Mouse (Mus musculus): ENCODE results near the gene Fam118b. TPM values are rescaled to one million over a fixed set of nuclear protein-coding genes. Genes with fewer than 3 reads are reported as not detected.

Fam118b gene
- polyA plus RNA-seq (2015; fragmentation: Nextera tagmentation; extraction: Ambion mirVana) = 54.2 and 58.2 TPM in 2 replicates

DNA sequence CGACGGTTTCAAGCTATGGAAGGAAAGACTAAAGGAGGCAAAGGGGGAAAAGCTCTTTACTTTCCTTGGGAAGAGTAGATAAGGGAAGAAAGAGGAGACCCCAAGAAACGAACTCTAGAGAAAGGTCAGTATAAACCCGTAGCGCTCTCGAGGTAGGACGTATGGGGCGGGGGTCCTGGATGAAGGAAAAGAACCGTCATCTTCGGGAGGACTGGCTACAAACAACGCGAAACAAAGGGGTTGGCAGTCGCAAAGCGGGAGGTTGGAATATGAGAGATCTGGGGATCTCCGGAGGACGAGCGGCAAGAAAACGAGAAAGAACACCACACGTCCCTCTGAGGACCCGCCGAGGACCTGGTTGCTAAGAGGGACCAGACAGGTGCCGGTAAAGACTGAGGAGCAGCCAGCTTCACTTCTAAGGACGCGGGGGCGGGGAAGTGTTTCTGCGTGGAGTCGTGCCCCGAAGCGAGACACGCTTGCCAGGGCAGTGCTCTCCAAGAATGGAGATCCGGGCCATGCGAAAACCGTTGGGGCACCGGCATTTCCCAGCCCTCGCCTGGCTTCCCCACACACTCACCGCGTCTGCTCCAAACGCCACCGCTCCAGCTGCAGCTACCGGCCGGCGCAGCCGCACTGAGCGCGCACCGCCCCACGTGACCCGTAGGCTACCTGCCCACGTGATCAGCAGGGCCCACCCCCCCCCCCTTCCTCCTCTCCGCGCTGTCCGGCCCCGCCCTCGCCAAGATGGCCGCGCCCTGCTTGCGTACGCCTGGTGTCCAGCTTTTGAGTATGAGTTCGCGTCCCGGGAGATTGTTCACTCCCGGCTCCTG is at the start of gene Fam118b, which contains the start of gene Rpusd4:
TSS of gene Fam118b (minus strand) at position 660 of the 830 bp plus-strand sequence.
TSS of gene Rpusd4 (plus strand) at position 720 of the 830 bp plus-strand sequence.
- H3K4me1 ChIP-seq = peaks cover 19% of the 10 kb centered on the region
- H3K9ac ChIP-seq = peak within 1 kb of the TSS; percentile 82
- ATAC-seq (ENCODE audit: low FRiP score, low read depth) = peak; percentile 93
- H3K9me3 ChIP-seq = no peaks in the 10 kb centered on the region
- peak within 1 kb of the TSS; percentile 63; the same call in 1 of the 2 replicates for H3K27ac ChIP-seq
- H3K27me3 ChIP-seq = no peaks in the 10 kb centered on the region
- H3K4me2 ChIP-seq (replicated peaks) = peak within 1 kb of the TSS; percentile 85
- peaks cover 27% of the 10 kb centered on the region for H3K36me3 ChIP-seq
- WGBS = under 1% methylated on average over 62 of the region's 62 CpGs
- H3K4me3 ChIP-seq = peak within 1 kb of the TSS; percentile 76

- no peak overlapping the region for H3K4me2 ChIP-seq (replicated peaks)
- no peak overlapping the region for H3K9ac ChIP-seq
- no peak for ATAC-seq (ENCODE audit: low FRiP score, low read depth)
- H3K4me1 ChIP-seq = peaks cover 68% of the 10 kb centered on the region
- H3K27ac ChIP-seq = 0 out of 2 replicates have a peak overlapping the region, but pooled peaks have one; percentile 11
- H3K4me3 ChIP-seq = no peak overlapping the region
- no peaks in the 10 kb centered on the region for H3K36me3 ChIP-seq
- no peaks in the 10 kb centered on the region for H3K27me3 ChIP-seq
- 50% methylated on average over 3 of the region's 3 CpGs for WGBS
- H3K9me3 ChIP-seq = no peaks in the 10 kb centered on the region
Measured at GRCm38 (mm10) chr9:35316771-35317211, 49.2 kb upstream of the Fam118b start.

DNA sequence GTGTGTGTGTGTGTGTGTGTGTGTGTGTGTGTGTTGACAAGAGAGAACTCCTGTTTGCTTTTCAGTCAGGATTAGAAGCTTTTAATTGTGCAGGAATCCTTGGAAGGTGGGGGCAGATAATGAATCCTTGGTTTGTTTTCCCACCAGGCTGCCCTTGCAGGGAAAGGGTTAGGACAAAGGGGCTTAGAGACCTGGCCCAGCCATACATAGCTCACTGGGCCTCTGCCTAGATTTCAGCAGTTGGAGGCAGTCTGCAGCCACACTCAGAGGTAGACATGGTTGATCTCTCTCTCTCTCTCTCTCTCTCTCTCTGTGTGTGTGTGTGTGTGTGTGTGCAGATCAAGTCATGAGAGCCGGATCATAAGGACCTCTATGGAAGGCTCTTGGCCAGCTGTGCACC is 46.6 kb upstream of the Fam118b start:
- ATAC-seq (ENCODE audit: low FRiP score, low read depth) = no peak
- Histone ChIP-seq H3K9ac (no peak overlapping the region), H3K36me3 (no peaks in the 10 kb centered on the region), H3K4me1 (peaks cover 76% of the 10 kb centered on the region), H3K4me3 (no peak overlapping the region), H3K9me3 (no peaks in the 10 kb centered on the region), H3K27me3 (no peaks in the 10 kb centered on the region), H3K4me2 (replicated peaks) (no peak overlapping the region), H3K27ac (peak overlapping the region; percentile 81; the same call in 1 of the 2 replicates)
- 43% methylated on average over 1 of the region's 1 CpGs for WGBS

DNA sequence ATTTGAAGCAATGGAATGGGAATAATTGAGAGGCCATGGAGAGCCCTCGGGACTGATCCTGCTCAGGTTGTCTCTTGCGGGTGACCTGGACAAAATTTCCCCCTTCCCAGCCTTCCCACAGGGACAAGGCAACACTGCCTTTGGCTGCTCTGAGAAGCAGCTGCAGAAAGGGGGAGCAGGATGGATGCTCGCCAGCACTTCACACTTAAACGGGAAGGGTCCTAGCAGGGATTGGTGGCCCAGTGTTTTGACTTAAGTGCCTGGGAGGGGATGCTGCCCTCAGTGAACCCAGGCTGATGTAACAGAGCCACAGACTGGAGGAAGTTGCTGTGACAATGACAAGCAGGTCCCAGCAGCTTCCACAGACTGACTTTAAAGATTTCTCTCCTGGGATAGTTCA is 46.0 kb upstream of the Fam118b start:
- no peaks in the 10 kb centered on the region for H3K27me3 ChIP-seq
- H3K4me1 ChIP-seq = peaks cover 70% of the 10 kb centered on the region
- 0 out of 2 replicates have a peak overlapping the region, but pooled peaks have one; percentile 5 for H3K9ac ChIP-seq
- no peaks in the 10 kb centered on the region for H3K9me3 ChIP-seq
- peak overlapping the region; percentile 81 for H3K27ac ChIP-seq
- ATAC-seq (ENCODE audit: low FRiP score, low read depth) = no peak
- no peaks in the 10 kb centered on the region for H3K36me3 ChIP-seq
- H3K4me3 ChIP-seq = no peak overlapping the region
- H3K4me2 ChIP-seq (replicated peaks) = 0 out of 2 replicates have a peak overlapping the region, but pooled peaks have one; percentile 2
- WGBS = 13% methylated on average over 4 of the region's 4 CpGs

DNA sequence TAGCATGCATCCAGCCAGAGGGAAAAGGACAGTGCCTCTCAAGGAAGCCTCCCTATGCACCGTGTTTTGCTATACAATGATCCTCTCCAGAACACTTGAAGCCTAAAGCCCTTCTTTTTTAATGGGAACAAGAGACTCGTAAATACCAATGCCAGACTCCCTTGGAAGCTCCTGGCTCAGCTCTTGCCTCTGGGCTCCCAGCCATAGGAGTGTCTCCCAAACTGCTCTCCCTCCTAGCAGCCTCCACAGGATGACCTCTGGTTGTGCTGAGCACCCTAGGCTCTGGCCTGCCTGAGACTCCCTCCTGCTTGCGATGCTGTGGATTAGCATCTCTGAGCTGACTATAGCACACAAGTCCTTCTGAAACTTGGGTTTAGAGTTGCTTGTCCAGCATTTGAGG is 44.9 kb upstream of the Fam118b start:
- Histone ChIP-seq H3K4me2 (replicated peaks) (no peak overlapping the region; the same call in 1 of the 2 replicates), H3K27ac (peak overlapping the region; percentile 81; the same call in 1 of the 2 replicates), H3K27me3 (no peaks in the 10 kb centered on the region), H3K9ac (no peak overlapping the region), H3K4me1 (peaks cover 59% of the 10 kb centered on the region), H3K4me3 (no peak overlapping the region), H3K36me3 (no peaks in the 10 kb centered on the region), H3K9me3 (no peaks in the 10 kb centered on the region)
- ATAC-seq (ENCODE audit: low FRiP score, low read depth) = peak; percentile 60
- 29% methylated on average over 3 of the region's 3 CpGs for WGBS

GRCm38 (mm10) chr9:35310377-35310776 is 42.8 kb upstream of the Fam118b start:
- Histone ChIP-seq H3K27me3 (no peaks in the 10 kb centered on the region), H3K36me3 (no peaks in the 10 kb centered on the region), H3K9ac (no peak overlapping the region), H3K4me2 (replicated peaks) (no peak overlapping the region), H3K4me3 (no peak overlapping the region), H3K27ac (peak overlapping the region; percentile 18; the same call in 1 of the 2 replicates), H3K4me1 (peaks cover 52% of the 10 kb centered on the region), H3K9me3 (no peaks in the 10 kb centered on the region)
- WGBS = 59% methylated on average over 6 of the region's 6 CpGs
- ATAC-seq (ENCODE audit: low FRiP score, low read depth) = no peak

DNA sequence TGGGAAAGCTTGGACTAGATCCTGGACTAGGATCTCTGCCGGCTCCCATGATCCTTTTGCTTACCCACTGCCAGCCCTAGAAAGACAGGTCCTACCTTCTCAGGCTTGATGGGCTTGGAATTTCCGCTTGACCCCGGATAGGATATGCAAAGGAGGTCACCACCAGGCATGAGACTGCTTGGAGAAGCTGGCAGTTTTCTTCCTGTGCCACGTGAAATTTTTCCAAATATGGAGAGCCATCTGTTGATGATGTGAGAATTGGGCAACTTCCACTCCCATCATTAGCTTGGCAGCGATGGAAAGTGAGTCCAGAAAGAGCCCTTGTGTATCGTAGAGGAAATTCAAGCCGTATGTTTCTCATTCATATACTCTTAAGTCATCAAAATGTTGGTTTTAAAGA is 39.9 kb upstream of the Fam118b start:
- no peaks in the 10 kb centered on the region for H3K27me3 ChIP-seq
- no peak for ATAC-seq (ENCODE audit: low FRiP score, low read depth)
- no peak overlapping the region for H3K9ac ChIP-seq
- whole genome bisulfite sequencing = 30% methylated on average over 7 of the region's 7 CpGs
- peak overlapping the region; percentile 39 for H3K27ac ChIP-seq
- H3K36me3 ChIP-seq = no peaks in the 10 kb centered on the region
- no peak overlapping the region for H3K4me3 ChIP-seq
- no peak overlapping the region for H3K4me2 ChIP-seq (replicated peaks)
- H3K9me3 ChIP-seq = no peaks in the 10 kb centered on the region
- peaks cover 24% of the 10 kb centered on the region for H3K4me1 ChIP-seq

- H3K4me3 ChIP-seq = no peak overlapping the region
- H3K9ac ChIP-seq = no peak overlapping the region
- H3K27me3 ChIP-seq = no peaks in the 10 kb centered on the region
- ATAC-seq (ENCODE audit: low FRiP score, low read depth) = no peak
- peaks cover 2% of the 10 kb centered on the region; the same call in 1 of the 2 replicates for H3K4me1 ChIP-seq
- 76% methylated on average over 3 of the region's 3 CpGs for WGBS
- no peak overlapping the region for H3K27ac ChIP-seq
- H3K4me2 ChIP-seq (replicated peaks) = no peak overlapping the region
- H3K36me3 ChIP-seq = no peaks in the 10 kb centered on the region
- H3K9me3 ChIP-seq = no peaks in the 10 kb centered on the region
Measured at GRCm38 (mm10) chr9:35302172-35302571, 34.6 kb upstream of the Fam118b start.

GRCm38 (mm10) chr9:35297791-35298190 is 30.2 kb upstream of the Fam118b start:
- Histone ChIP-seq H3K9me3 (peaks cover 8% of the 10 kb centered on the region), H3K36me3 (no peaks in the 10 kb centered on the region), H3K9ac (no peak overlapping the region), H3K4me3 (no peak overlapping the region), H3K4me2 (replicated peaks) (no peak overlapping the region), H3K4me1 (peaks cover 4% of the 10 kb centered on the region; the same call in 1 of the 2 replicates), H3K27ac (no peak overlapping the region), H3K27me3 (no peaks in the 10 kb centered on the region)
- no peak for ATAC-seq (ENCODE audit: low FRiP score, low read depth)

DNA sequence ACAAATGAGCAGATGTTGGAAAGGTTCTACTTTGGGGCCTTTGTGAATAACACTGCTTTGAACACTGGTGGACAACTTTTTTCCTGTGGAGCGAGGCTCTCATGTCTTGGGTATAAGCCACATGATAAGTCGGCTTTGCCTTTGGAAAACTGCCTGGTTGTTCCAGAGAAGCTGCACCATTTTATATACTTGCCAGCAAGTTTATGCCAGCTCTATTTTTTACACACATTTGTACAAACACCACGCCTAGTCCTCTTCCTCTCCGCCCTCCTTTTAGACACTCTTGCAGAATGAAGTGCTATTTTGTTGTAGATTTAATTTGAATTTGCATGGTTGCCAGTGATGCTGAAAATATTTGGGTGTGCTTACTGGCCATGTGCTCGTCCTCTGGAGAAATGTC is 25.9 kb upstream of the Fam118b start:
- 86% methylated on average over 5 of the region's 5 CpGs for WGBS
- no peaks in the 10 kb centered on the region for H3K36me3 ChIP-seq
- no peak for ATAC-seq (ENCODE audit: low FRiP score, low read depth)

DNA sequence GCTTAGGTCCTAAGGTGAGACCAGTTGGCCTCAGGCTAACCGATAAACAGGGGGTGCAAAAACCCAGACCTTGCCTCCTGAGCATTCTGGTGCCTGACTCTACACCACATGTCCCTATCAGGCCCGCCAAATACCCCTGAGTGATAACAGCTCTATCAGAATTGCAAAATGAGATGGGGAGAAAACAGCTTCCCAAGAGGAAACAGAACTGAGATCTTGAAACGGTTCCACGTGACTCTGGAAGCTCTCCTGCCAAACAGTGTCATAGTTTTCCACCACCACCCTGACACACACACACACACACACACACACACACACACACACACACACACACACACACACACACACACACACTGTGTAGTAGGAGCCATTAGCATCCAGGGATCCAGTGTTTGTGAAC is 23.3 kb upstream of the Fam118b start:
- H3K27me3 ChIP-seq = no peaks in the 10 kb centered on the region
- no peak overlapping the region for H3K9ac ChIP-seq
- H3K9me3 ChIP-seq = 0 out of 2 replicates have a peak, but pooled peaks cover 1% of the 10 kb centered on the region
- H3K36me3 ChIP-seq = no peaks in the 10 kb centered on the region
- H3K4me3 ChIP-seq = no peak overlapping the region
- H3K4me1 ChIP-seq = peaks cover 44% of the 10 kb centered on the region
- ATAC-seq (ENCODE audit: low FRiP score, low read depth) = no peak
- H3K27ac ChIP-seq = no peak overlapping the region
- WGBS = 79% methylated on average over 4 of the region's 4 CpGs
- H3K4me2 ChIP-seq (replicated peaks) = no peak overlapping the region

More for the DNA sequence above, 25.9 kb upstream of the Fam118b start:
- H3K4me2 ChIP-seq (replicated peaks) = no peak overlapping the region
- peaks cover 31% of the 10 kb centered on the region for H3K4me1 ChIP-seq
- H3K9me3 ChIP-seq = peaks cover 8% of the 10 kb centered on the region
- no peak overlapping the region for H3K9ac ChIP-seq
- no peaks in the 10 kb centered on the region for H3K27me3 ChIP-seq
- no peak overlapping the region for H3K4me3 ChIP-seq
- no peak overlapping the region; the same call in 1 of the 2 replicates for H3K27ac ChIP-seq

GRCm38 (mm10) chr9:35290417-35290816 is 22.8 kb upstream of the Fam118b start:
- Histone ChIP-seq H3K4me2 (replicated peaks) (no peak overlapping the region), H3K9ac (no peak overlapping the region), H3K4me3 (no peak overlapping the region), H3K36me3 (no peaks in the 10 kb centered on the region), H3K27me3 (no peaks in the 10 kb centered on the region), H3K4me1 (peaks cover 44% of the 10 kb centered on the region), H3K27ac (no peak overlapping the region), H3K9me3 (no peaks in the 10 kb centered on the region)
- 90% methylated on average over 3 of the region's 3 CpGs for WGBS
- ATAC-seq (ENCODE audit: low FRiP score, low read depth) = no peak
